Mouse (Mus musculus) granulocyte monocyte progenitor cell, adult 5-6 weeks (primary cell): ENCODE measurements around the gene Gm4027. TPM values are rescaled to one million over a fixed set of nuclear protein-coding genes. Genes with fewer than 3 reads are reported as not detected.
"Not testable (repeated sequence)": the region's sequence is repeated elsewhere in the genome, so short reads cannot be mapped to it uniquely, and the experiment has no call there.

Source experiments
- ATAC-seq: replicated peaks from 2 replicates; pipeline ENCODE4 v1.8.0; 2016; ENCODE audit warnings: mild to moderate bottlenecking, moderate TSS enrichment, inconsistent platforms; ENCODE audit not compliant: poor library complexity, severe bottlenecking
- total RNA-seq, 2 experiments: library from RNA; stranded (forward) in 1 of 2; stranded (reverse) in 1 of 2; fragments of 200-712, 200-1000 nt in 1 of 2; fragments of >200 nt in 1 of 2; fragmentation: Nextera tagmentation in 1 of 2; gene quantifications; 2 replicates each; pipeline ENCODE4 v1.2.3; 2014 to 2017

Gm4027 gene
- not detected in 2 replicates for total RNA-seq (2014; fragmentation: Nextera tagmentation)
- total RNA-seq (2017), result not detected in 2 replicates

GRCm38 (mm10) chr12:87618569-87618968, at the start of gene Gm4027:
Gene Gm4027, plus strand, starts transcription at chr12:87618869.
- ATAC-seq, result not testable (repeated sequence)

GRCm38 (mm10) chr12:87601388-87601787, 17.3 kb upstream of the Gm4027 start:
- ATAC-seq, result not testable (repeated sequence)

GRCm38 (mm10) chr12:87602388-87602787, 16.3 kb upstream of the Gm4027 start, which contains the start of gene Oog1:
Gene Oog1, plus strand, starts transcription at chr12:87602688.
- not testable (repeated sequence) for ATAC-seq

- ATAC-seq, result not testable (repeated sequence)
Measured at GRCm38 (mm10) chr12:87644520-87644919, 25.9 kb downstream of the Gm4027 start, which contains the start of gene Gm16381. Gene Gm16381, minus strand, starts transcription at chr12:87644620.

- ATAC-seq, result not testable (repeated sequence)
Measured at GRCm38 (mm10) chr12:87652916-87653703, 34.4 kb downstream of the Gm4027 start.

Other genes with a start within 250 kb of the Gm4027 start
- gene Sptlc2, start 230.5 kb upstream of the Gm4027 start, total RNA-seq (2014; fragmentation: Nextera tagmentation), result 124 and 145 TPM in 2 replicates
- 153 and 160 TPM in 2 replicates for gene Sptlc2, start 230.5 kb upstream of the Gm4027 start, total RNA-seq (2017)
- 123 and 162 TPM in 2 replicates for gene Slirp, start 175.0 kb upstream of the Gm4027 start, total RNA-seq (2014; fragmentation: Nextera tagmentation)
- 102 and 106 TPM in 2 replicates for gene Slirp, start 175.0 kb upstream of the Gm4027 start, total RNA-seq (2017)
- gene Alkbh1, start 174.9 kb upstream of the Gm4027 start, total RNA-seq (2014; fragmentation: Nextera tagmentation), result 65.3 and 73.7 TPM in 2 replicates
- gene Alkbh1, start 174.9 kb upstream of the Gm4027 start, total RNA-seq (2017), result 58.4 and 70.3 TPM in 2 replicates
- 70.0 and 74.3 TPM in 2 replicates for gene Snw1, start 146.6 kb upstream of the Gm4027 start, total RNA-seq (2014; fragmentation: Nextera tagmentation)
- 174 and 201 TPM in 2 replicates for gene Snw1, start 146.6 kb upstream of the Gm4027 start, total RNA-seq (2017)
- gene Gm5788, start 124.1 kb upstream of the Gm4027 start, total RNA-seq (2014; fragmentation: Nextera tagmentation), result not detected in 2 replicates
- gene Gm5788, start 124.1 kb upstream of the Gm4027 start, total RNA-seq (2017), result not detected in 2 replicates
- gene Gm8300, start 104.6 kb upstream of the Gm4027 start, total RNA-seq (2014; fragmentation: Nextera tagmentation), result not detected in 2 replicates
- gene Gm8300, start 104.6 kb upstream of the Gm4027 start, total RNA-seq (2017), result not detected in 2 replicates
- gene Oog1, start 16.2 kb upstream of the Gm4027 start, total RNA-seq (2014; fragmentation: Nextera tagmentation), result not detected in 2 replicates
- not detected in 2 replicates for gene Oog1, start 16.2 kb upstream of the Gm4027 start, total RNA-seq (2017)
- not detected in 2 replicates for gene Gm16381, start 25.8 kb downstream of the Gm4027 start, total RNA-seq (2014; fragmentation: Nextera tagmentation)
- gene Gm16381, start 25.8 kb downstream of the Gm4027 start, total RNA-seq (2017), result not detected in 2 replicates
- not detected in 2 replicates for gene Gm21319, start 156.9 kb downstream of the Gm4027 start, total RNA-seq (2014; fragmentation: Nextera tagmentation)
- not detected in 2 replicates for gene Gm21319, start 156.9 kb downstream of the Gm4027 start, total RNA-seq (2017)
- gene Gm21936, start 176.6 kb downstream of the Gm4027 start, total RNA-seq (2014; fragmentation: Nextera tagmentation), result not detected in 2 replicates
- gene Gm21936, start 176.6 kb downstream of the Gm4027 start, total RNA-seq (2017), result not detected in 2 replicates
- gene BB287469, start 197.7 kb downstream of the Gm4027 start, total RNA-seq (2014; fragmentation: Nextera tagmentation), result not detected in 2 replicates
- gene BB287469, start 197.7 kb downstream of the Gm4027 start, total RNA-seq (2017), result not detected in 2 replicates
- not detected in 2 replicates for gene Gm2001, start 223.5 kb downstream of the Gm4027 start, total RNA-seq (2014; fragmentation: Nextera tagmentation)
- gene Gm2001, start 223.5 kb downstream of the Gm4027 start, total RNA-seq (2017), result not detected in 2 replicates